Mouse (Mus musculus): ENCODE data around the gene Hmga1b. TPM values are rescaled to one million over a fixed set of nuclear protein-coding genes. Genes with fewer than 3 reads are reported as not detected.
"Not testable (repeated sequence)": the region's sequence is repeated elsewhere in the genome, so short reads cannot be mapped to it uniquely, and the experiment has no call there.

Hmga1b gene
- 2.1 and 2.8 TPM in 2 replicates for polyA plus RNA-seq (2015; fragmentation: Nextera tagmentation; extraction: Ambion mirVana)

- peaks cover 17% of the 10 kb centered on the region for H3K27me3 ChIP-seq
- 0 out of 2 replicates have a peak, but pooled peaks have one; percentile 12 for ATAC-seq (replicated peaks; ENCODE audit: insufficient number of reproducible peaks, insufficient read depth, low FRiP score, low read depth)
- H3K4me3 ChIP-seq = peak within 1 kb of the TSS; percentile 22
Observed at GRCm38 (mm10) chr11:120762672-120763041, at the start of gene Hmga1b. Hmga1b (plus strand) TSS chr11:120762794.

GRCm38 (mm10) chr11:120713580-120714518 is 48.7 kb upstream of the Hmga1b start, which contains the start of the genes Cenpx and Lrrc45:
Cenpx (minus strand) TSS chr11:120713738.
Lrrc45 (plus strand) TSS chr11:120713925.
- peak; percentile 96 for ATAC-seq (replicated peaks; ENCODE audit: insufficient number of reproducible peaks, insufficient read depth, low FRiP score, low read depth)
- H3K4me2 ChIP-seq = peak within 1 kb of the TSS; percentile 98
- WGBS = 3% methylated on average over 53 of the region's 53 CpGs

More at GRCm38 (mm10) chr11:120762672-120763041, at the start of gene Hmga1b:
- not testable (repeated sequence) for H3K36me3 ChIP-seq, H3K27ac ChIP-seq
- H3K9me3 ChIP-seq (replicated peaks) = 0 out of 2 replicates have a peak, but pooled peaks cover 10% of the 10 kb centered on the region
- H3K4me2 ChIP-seq = peak within 1 kb of the TSS; percentile 53
- H3K9ac ChIP-seq = peak within 1 kb of the TSS; percentile 28; the same call in 1 of the 2 replicates
- 16% methylated on average over 14 of the region's 14 CpGs for WGBS
- H3K4me1 ChIP-seq (replicated peaks) = peaks cover 11% of the 10 kb centered on the region

GRCm38 (mm10) chr11:120714546-120714945 is 48.0 kb upstream of the Hmga1b start:
- peaks cover 22% of the 10 kb centered on the region for H3K4me1 ChIP-seq (replicated peaks)
- peaks cover 18% of the 10 kb centered on the region; the same call in 1 of the 2 replicates for H3K36me3 ChIP-seq
- ATAC-seq (replicated peaks; ENCODE audit: insufficient number of reproducible peaks, insufficient read depth, low FRiP score, low read depth) = no peak
- peak overlapping the region; percentile 65 for H3K9ac ChIP-seq
- no peaks in the 10 kb centered on the region for H3K9me3 ChIP-seq (replicated peaks)
- H3K27ac ChIP-seq = 0 out of 2 replicates have a peak overlapping the region, but pooled peaks have one; percentile 43
- 0 out of 2 replicates have a peak, but pooled peaks cover under 1% of the 10 kb centered on the region for H3K27me3 ChIP-seq
- H3K4me3 ChIP-seq = peak overlapping the region; percentile 72
- peak overlapping the region; percentile 98 for H3K4me2 ChIP-seq
- whole genome bisulfite sequencing = 43% methylated on average over 10 of the region's 10 CpGs

More at GRCm38 (mm10) chr11:120713580-120714518, 48.7 kb upstream of the Hmga1b start, which contains the start of the genes Cenpx and Lrrc45:
- no peaks in the 10 kb centered on the region for H3K27me3 ChIP-seq
- peak within 1 kb of the TSS; percentile 72 for H3K9ac ChIP-seq
- H3K27ac ChIP-seq = peak within 1 kb of the TSS; percentile 85
- no peaks in the 10 kb centered on the region for H3K9me3 ChIP-seq (replicated peaks)
- peaks cover 11% of the 10 kb centered on the region; the same call in 1 of the 2 replicates for H3K36me3 ChIP-seq
- H3K4me3 ChIP-seq = peak within 1 kb of the TSS; percentile 72
- H3K4me1 ChIP-seq (replicated peaks) = peaks cover 22% of the 10 kb centered on the region

GRCm38 (mm10) chr11:120715131-120715530 is 47.5 kb upstream of the Hmga1b start:
- ATAC-seq (replicated peaks; ENCODE audit: insufficient number of reproducible peaks, insufficient read depth, low FRiP score, low read depth) = no peak
- Histone ChIP-seq H3K4me3 (0 out of 2 replicates have a peak overlapping the region, but pooled peaks have one; percentile 72), H3K4me1 (replicated peaks) (peaks cover 22% of the 10 kb centered on the region), H3K36me3 (peaks cover 24% of the 10 kb centered on the region; the same call in 1 of the 2 replicates), H3K27ac (no peak overlapping the region), H3K9me3 (replicated peaks) (no peaks in the 10 kb centered on the region), H3K9ac (0 out of 2 replicates have a peak overlapping the region, but pooled peaks have one; percentile 22), H3K27me3 (0 out of 2 replicates have a peak, but pooled peaks cover 6% of the 10 kb centered on the region), H3K4me2 (no peak overlapping the region)
- WGBS = 84% methylated on average over 9 of the region's 9 CpGs

GRCm38 (mm10) chr11:120719242-120719641 is 43.4 kb upstream of the Hmga1b start:
- H3K4me3 ChIP-seq = no peak overlapping the region
- 94% methylated on average over 9 of the region's 9 CpGs for WGBS
- peaks cover 28% of the 10 kb centered on the region for H3K4me1 ChIP-seq (replicated peaks)
- no peak overlapping the region for H3K9ac ChIP-seq
- peaks cover 22% of the 10 kb centered on the region; the same call in 1 of the 2 replicates for H3K36me3 ChIP-seq
- no peaks in the 10 kb centered on the region for H3K9me3 ChIP-seq (replicated peaks)
- peaks cover 30% of the 10 kb centered on the region for H3K27me3 ChIP-seq
- H3K27ac ChIP-seq = no peak overlapping the region
- H3K4me2 ChIP-seq = no peak overlapping the region
- ATAC-seq (replicated peaks; ENCODE audit: insufficient number of reproducible peaks, insufficient read depth, low FRiP score, low read depth) = no peak

GRCm38 (mm10) chr11:120719841-120720376 is 42.7 kb upstream of the Hmga1b start:
- peaks cover 22% of the 10 kb centered on the region; the same call in 1 of the 2 replicates for H3K36me3 ChIP-seq
- H3K9ac ChIP-seq = no peak overlapping the region
- H3K4me2 ChIP-seq = no peak overlapping the region
- H3K4me1 ChIP-seq (replicated peaks) = peaks cover 21% of the 10 kb centered on the region
- 87% methylated on average over 13 of the region's 13 CpGs for WGBS
- H3K27ac ChIP-seq = no peak overlapping the region
- no peak overlapping the region for H3K4me3 ChIP-seq
- H3K9me3 ChIP-seq (replicated peaks) = no peaks in the 10 kb centered on the region
- no peak for ATAC-seq (replicated peaks; ENCODE audit: insufficient number of reproducible peaks, insufficient read depth, low FRiP score, low read depth)
- peaks cover 33% of the 10 kb centered on the region for H3K27me3 ChIP-seq

- Histone ChIP-seq H3K4me3 (peak overlapping the region; percentile 64), H3K36me3 (peaks cover 22% of the 10 kb centered on the region; the same call in 1 of the 2 replicates), H3K4me1 (replicated peaks) (peaks cover 18% of the 10 kb centered on the region), H3K27me3 (peaks cover 38% of the 10 kb centered on the region), H3K27ac (no peak overlapping the region), H3K9me3 (replicated peaks) (no peaks in the 10 kb centered on the region), H3K9ac (peak overlapping the region; percentile 67; the same call in 1 of the 2 replicates), H3K4me2 (peak overlapping the region; percentile 99)
- WGBS = 14% methylated on average over 17 of the region's 17 CpGs
- ATAC-seq (replicated peaks; ENCODE audit: insufficient number of reproducible peaks, insufficient read depth, low FRiP score, low read depth) = peak; percentile 20; the same call in 1 of the 2 replicates
Observed at GRCm38 (mm10) chr11:120720450-120720849, 42.1 kb upstream of the Hmga1b start.

- peaks cover 48% of the 10 kb centered on the region for H3K27me3 ChIP-seq
- under 1% methylated on average over 90 of the region's 90 CpGs for WGBS
- peak within 1 kb of the TSS; percentile 67 for H3K9ac ChIP-seq
- no peak within 1 kb of the TSS for H3K27ac ChIP-seq
- peaks cover 21% of the 10 kb centered on the region for H3K4me1 ChIP-seq (replicated peaks)
- no peaks in the 10 kb centered on the region for H3K9me3 ChIP-seq (replicated peaks)
- H3K36me3 ChIP-seq = peaks cover 22% of the 10 kb centered on the region; the same call in 1 of the 2 replicates
- ATAC-seq (replicated peaks; ENCODE audit: insufficient number of reproducible peaks, insufficient read depth, low FRiP score, low read depth) = peak; percentile 76
- H3K4me3 ChIP-seq = peak within 1 kb of the TSS; percentile 64
- H3K4me2 ChIP-seq = peak within 1 kb of the TSS; percentile 99
Observed at GRCm38 (mm10) chr11:120721124-120722066, 41.2 kb upstream of the Hmga1b start, which contains the start of gene Rac3. Rac3 (plus strand) TSS chr11:120721470.

GRCm38 (mm10) chr11:120722067-120722630 is 40.4 kb upstream of the Hmga1b start:
- no peaks in the 10 kb centered on the region for H3K9me3 ChIP-seq (replicated peaks)
- peak overlapping the region; percentile 64 for H3K4me3 ChIP-seq
- ATAC-seq (replicated peaks; ENCODE audit: insufficient number of reproducible peaks, insufficient read depth, low FRiP score, low read depth) = no peak
- peaks cover 49% of the 10 kb centered on the region for H3K27me3 ChIP-seq
- WGBS = 23% methylated on average over 21 of the region's 21 CpGs
- H3K4me1 ChIP-seq (replicated peaks) = peaks cover 27% of the 10 kb centered on the region
- H3K27ac ChIP-seq = no peak overlapping the region
- peak overlapping the region; percentile 99 for H3K4me2 ChIP-seq
- H3K9ac ChIP-seq = peak overlapping the region; percentile 67
- peaks cover 22% of the 10 kb centered on the region; the same call in 1 of the 2 replicates for H3K36me3 ChIP-seq
